Mouse (Mus musculus) midbrain, embryonic 13.5 days (tissue): ENCODE results near the gene Skint6. TPM values are rescaled to one million over a fixed set of nuclear protein-coding genes. Genes with fewer than 3 reads are reported as not detected.
"Not testable (repeated sequence)": the region's sequence is repeated elsewhere in the genome, so short reads cannot be mapped to it uniquely, and the experiment has no call there.

Source experiments
- ATAC-seq: fragments of 200-750 bp; cut with Nextera tagmentation; 2 replicates; pipeline ENCODE4 v1.8.0; 2017; ENCODE audit warnings: mild to moderate bottlenecking, moderate TSS enrichment, moderate library complexity
- H3K27ac ChIP-seq: fragments of 300-500 bp; sonication (generic); 2 replicates; pipeline ENCODE4 v1.5.1; 2015; ENCODE audit warnings: inconsistent platforms, mild to moderate bottlenecking, moderate library complexity
- H3K27me3 ChIP-seq: fragments of 300-500 bp; sonication (generic); 2 replicates; pipeline ENCODE4 v1.6.1; 2015; ENCODE audit warnings: mild to moderate bottlenecking, inconsistent platforms
- H3K36me3 ChIP-seq: fragments of 300-500 bp; sonication (generic); 2 replicates; pipeline ENCODE4 v1.6.1; 2015; ENCODE audit warnings: mild to moderate bottlenecking, inconsistent platforms
- H3K4me1 ChIP-seq: fragments of 300-500 bp; sonication (generic); replicated peaks from 2 replicates; pipeline ENCODE4 v1.6.1; 2015; ENCODE audit warnings: inconsistent platforms
- H3K4me2 ChIP-seq: fragments of 300-500 bp; sonication (generic); replicated peaks from 2 replicates; pipeline ENCODE4 v1.6.1; 2015; ENCODE audit warnings: moderate library complexity, mild to moderate bottlenecking, inconsistent platforms
- H3K4me3 ChIP-seq: fragments of 300-500 bp; sonication (generic); replicated peaks from 2 replicates; pipeline ENCODE4 v1.5.1; 2015; ENCODE audit warnings: mild to moderate bottlenecking, inconsistent platforms
- H3K9ac ChIP-seq: fragments of 300-500 bp; sonication (generic); replicated peaks from 2 replicates; pipeline ENCODE4 v1.6.1; 2015; ENCODE audit warnings: mild to moderate bottlenecking, inconsistent platforms
- H3K9me3 ChIP-seq: fragments of 300-500 bp; sonication (generic); 2 replicates; pipeline ENCODE4 v1.6.1; 2016; ENCODE audit warnings: mild to moderate bottlenecking, inconsistent platforms
- WGBS: fragments of 180-500 bp; shearing (Covaris S2); methylation state at CpG from one replicate; pipeline ENCODE4 v1.1.7; 2015; 5-methylcytosine and 5-hydroxymethylcytosine counted together
- polyA plus RNA-seq: library from polyadenylated mRNA; unstranded; fragments of >200 nt; fragmentation: Nextera tagmentation; extraction: Ambion mirVana; gene quantifications from 2 replicates; pipeline ENCODE4 v1.2.1, GENCODE M21; 2015

Gene Skint6
- polyA plus RNA-seq = not detected in 2 replicates

GRCm38 (mm10) chr4:113286873-113287272, at the start of gene Skint6:
TSS of gene Skint6 (minus strand) at chr4:113286973.
- Histone ChIP-seq H3K27ac (no peak within 1 kb of the TSS), H3K4me1 (no peaks in the 10 kb centered on the region), H3K9ac (no peak within 1 kb of the TSS), H3K4me3 (no peak within 1 kb of the TSS), H3K9me3 (peaks cover 11% of the 10 kb centered on the region), H3K36me3 (no peaks in the 10 kb centered on the region), H3K4me2 (no peak within 1 kb of the TSS), H3K27me3 (no peaks in the 10 kb centered on the region)
- WGBS = 59% methylated on average over 2 of the region's 2 CpGs
- no peak for ATAC-seq

- ATAC-seq = no peak
- Histone ChIP-seq H3K4me3 (no peak overlapping the region), H3K4me1 (no peaks in the 10 kb centered on the region), H3K36me3 (no peaks in the 10 kb centered on the region), H3K27ac (no peak overlapping the region), H3K9ac (no peak overlapping the region), H3K4me2 (no peak overlapping the region), H3K27me3 (no peaks in the 10 kb centered on the region), H3K9me3 (peaks cover 17% of the 10 kb centered on the region; the same call in 1 of the 2 replicates)
- 82% methylated on average over 1 of the region's 1 CpGs for WGBS
Observed at GRCm38 (mm10) chr4:113320911-113321310, 34.1 kb upstream of the Skint6 start.

GRCm38 (mm10) chr4:113301773-113302473, 15.2 kb upstream of the Skint6 start:
- H3K27me3 ChIP-seq = no peaks in the 10 kb centered on the region
- no peak overlapping the region for H3K9ac ChIP-seq
- no peak overlapping the region for H3K27ac ChIP-seq
- ATAC-seq = no peak
- no peaks in the 10 kb centered on the region for H3K4me1 ChIP-seq
- WGBS = 75% methylated on average over 3 of the region's 3 CpGs
- no peak overlapping the region for H3K4me3 ChIP-seq
- H3K36me3 ChIP-seq = no peaks in the 10 kb centered on the region
- H3K9me3 ChIP-seq = peaks cover 17% of the 10 kb centered on the region
- no peak overlapping the region for H3K4me2 ChIP-seq

- ATAC-seq = no peak
- Histone ChIP-seq H3K4me2 (no peak overlapping the region), H3K36me3 (no peaks in the 10 kb centered on the region), H3K9me3 (peaks cover 37% of the 10 kb centered on the region), H3K9ac (no peak overlapping the region), H3K4me3 (no peak overlapping the region), H3K27me3 (no peaks in the 10 kb centered on the region), H3K4me1 (no peaks in the 10 kb centered on the region), H3K27ac (no peak overlapping the region)
- WGBS = 96% methylated on average over 1 of the region's 1 CpGs
Observed at GRCm38 (mm10) chr4:113263363-113264060, 23.3 kb downstream of the Skint6 start.

GRCm38 (mm10) chr4:113245808-113246207, 41.0 kb downstream of the Skint6 start:
- Histone ChIP-seq H3K4me1 (no peaks in the 10 kb centered on the region), H3K4me2 (no peak overlapping the region), H3K27ac (no peak overlapping the region)

GRCm38 (mm10) chr4:113067621-113068020, 219.2 kb downstream of the Skint6 start:
- Histone ChIP-seq H3K9ac (no peak overlapping the region), H3K27me3 (no peaks in the 10 kb centered on the region), H3K9me3 (0 out of 2 replicates have a peak, but pooled peaks cover 10% of the 10 kb centered on the region), H3K4me1 (no peaks in the 10 kb centered on the region), H3K4me2 (no peak overlapping the region), H3K36me3 (no peaks in the 10 kb centered on the region), H3K27ac (no peak overlapping the region), H3K4me3 (no peak overlapping the region)
- ATAC-seq = no peak
- 64% methylated on average over 3 of the region's 3 CpGs for WGBS

More at GRCm38 (mm10) chr4:113245808-113246207, 41.0 kb downstream of the Skint6 start:
- Histone ChIP-seq H3K9me3 (peaks cover 22% of the 10 kb centered on the region), H3K4me3 (no peak overlapping the region), H3K9ac (no peak overlapping the region), H3K27me3 (no peaks in the 10 kb centered on the region), H3K36me3 (no peaks in the 10 kb centered on the region)
- ATAC-seq = no peak

- not testable (repeated sequence) for H3K27ac ChIP-seq, H3K4me1 ChIP-seq, H3K4me3 ChIP-seq, H3K9ac ChIP-seq, H3K36me3 ChIP-seq, H3K4me2 ChIP-seq, H3K27me3 ChIP-seq
- ATAC-seq = 0 out of 2 replicates have a peak, but pooled peaks have one; percentile 37
- 29% methylated on average over 22 of the region's 22 CpGs for WGBS
- peaks cover 23% of the 10 kb centered on the region for H3K9me3 ChIP-seq
Observed at GRCm38 (mm10) chr4:112979160-112979559, 307.6 kb downstream of the Skint6 start.

GRCm38 (mm10) chr4:112790646-112791045, 496.1 kb downstream of the Skint6 start:
- no peaks in the 10 kb centered on the region for H3K27me3 ChIP-seq
- no peaks in the 10 kb centered on the region for H3K4me1 ChIP-seq
- WGBS = 3% methylated on average over 1 of the region's 1 CpGs
- no peaks in the 10 kb centered on the region for H3K36me3 ChIP-seq
- no peak overlapping the region for H3K4me2 ChIP-seq
- H3K27ac ChIP-seq = no peak overlapping the region
- no peak for ATAC-seq
- no peak overlapping the region for H3K4me3 ChIP-seq
- H3K9ac ChIP-seq = no peak overlapping the region
- peaks cover 17% of the 10 kb centered on the region; the same call in 1 of the 2 replicates for H3K9me3 ChIP-seq

GRCm38 (mm10) chr4:112774766-112775165, 512.0 kb downstream of the Skint6 start, which contains the start of gene Skint10:
TSS of gene Skint10 (minus strand) at chr4:112774866.
- Histone ChIP-seq H3K4me3 (no peak within 1 kb of the TSS), H3K4me2 (no peak within 1 kb of the TSS), H3K36me3 (no peaks in the 10 kb centered on the region), H3K9ac (no peak within 1 kb of the TSS), H3K4me1 (no peaks in the 10 kb centered on the region), H3K9me3 (peaks cover 9% of the 10 kb centered on the region), H3K27ac (no peak within 1 kb of the TSS), H3K27me3 (no peaks in the 10 kb centered on the region)
- no peak for ATAC-seq
- WGBS = 77% methylated on average over 1 of the region's 1 CpGs
